Mouse (Mus musculus) common myeloid progenitor, adult 5-6 weeks (primary cell): Measurements from ENCODE around the gene Syp. TPM values are rescaled to one million over a fixed set of nuclear protein-coding genes. Genes with fewer than 3 reads are reported as not detected.

Source experiments
- ATAC-seq: replicated peaks from 2 replicates; pipeline ENCODE4 v1.8.0; 2016; ENCODE audit warnings: low read depth, mild to moderate bottlenecking, moderate TSS enrichment, inconsistent platforms; ENCODE audit not compliant: poor library complexity, severe bottlenecking
- total RNA-seq: library from RNA; stranded (forward); fragments of 200-1000, 187-1606 nt; gene quantifications from 2 replicates; pipeline ENCODE4 v1.2.3, GENCODE M21; 2017

The Syp gene
- total RNA-seq, 1 experiment from 2014 or later: not detected

DNA sequence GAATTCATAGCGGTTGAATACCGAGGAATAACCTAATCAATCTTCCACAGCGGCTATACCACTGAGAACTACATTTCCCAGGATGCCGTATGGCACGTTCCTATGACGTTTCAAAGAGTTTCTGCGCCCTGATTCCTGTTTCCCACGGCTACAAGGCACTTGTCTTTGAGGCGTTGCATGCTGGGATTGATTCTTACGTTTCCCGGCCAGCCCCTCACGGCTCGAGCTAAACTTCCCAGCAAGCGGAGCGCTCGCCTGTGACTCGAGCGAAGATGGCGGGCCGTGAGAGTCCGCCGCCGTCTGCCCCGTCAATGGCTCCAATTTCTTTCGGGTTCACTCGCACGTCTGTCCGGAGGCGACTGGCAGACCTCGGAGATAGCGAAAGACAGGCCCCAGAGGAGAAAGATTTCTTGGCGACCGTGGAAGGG lies 58.7 kb downstream of the Syp start, which contains the start of gene Gpkow:
Gpkow (plus strand) TSS at position 178 of the 428 bp plus-strand sequence.
- ATAC-seq: peak; percentile 99

Other genes starting within 250 kb of the Syp start
- 0.05 TPM in 1 of 2 replicates, not detected in the other for gene Foxp3, start 64.8 kb upstream of the Syp start, total RNA-seq
- 0.82 and 1.0 TPM in 2 replicates for gene Ppp1r3f, start 64.2 kb upstream of the Syp start, total RNA-seq
- 31.2 and 36.4 TPM in 2 replicates for gene Ccdc22, start 33.0 kb upstream of the Syp start, total RNA-seq
- gene Cacna1f, start 31.4 kb upstream of the Syp start, total RNA-seq: 0.05 TPM in 1 of 2 replicates, not detected in the other
- 3.4 and 4.6 TPM in 2 replicates for gene Prickle3, start 18.8 kb downstream of the Syp start, total RNA-seq
- gene Plp2, start 32.9 kb downstream of the Syp start, total RNA-seq: 42.5 and 44.7 TPM in 2 replicates
- 0.68 TPM in 1 of 2 replicates, not detected in the other for gene Magix, start 42.8 kb downstream of the Syp start, total RNA-seq
- 19.6 and 22.4 TPM in 2 replicates for gene Gpkow, start 58.7 kb downstream of the Syp start, total RNA-seq
- gene Wdr45, start 75.9 kb downstream of the Syp start, total RNA-seq: 31.1 and 31.9 TPM in 2 replicates
- gene Gm45208, start 83.8 kb downstream of the Syp start, total RNA-seq: not detected in 2 replicates
- 6.2 and 10.4 TPM in 2 replicates for gene Praf2, start 90.0 kb downstream of the Syp start, total RNA-seq
- gene Ccdc120, start 112.4 kb downstream of the Syp start, total RNA-seq: 5.2 and 6.8 TPM in 2 replicates
- 7.1 and 10.1 TPM in 2 replicates for gene Tfe3, start 124.1 kb downstream of the Syp start, total RNA-seq
- 73.1 and 85.8 TPM in 2 replicates for gene Gripap1, start 151.3 kb downstream of the Syp start, total RNA-seq
- 0.91 TPM in 1 of 2 replicates, not detected in the other for gene Kcnd1, start 183.8 kb downstream of the Syp start, total RNA-seq
- gene Otud5, start 202.9 kb downstream of the Syp start, total RNA-seq: 57.0 and 57.9 TPM in 2 replicates
- 2.2 and 5.0 TPM in 2 replicates for gene Pim2, start 239.8 kb downstream of the Syp start, total RNA-seq
- 10.5 and 13.2 TPM in 2 replicates for gene Slc35a2, start 245.6 kb downstream of the Syp start, total RNA-seq